Comparison of ENCODE assay signal across 8 mouse cellular contexts in genomic region chr2:120539333-120539732, GRCm38 (mm10). TPM values are rescaled to one million over a fixed set of nuclear protein-coding genes. Genes with fewer than 3 reads are reported as not detected.
A peak's percentile ranks its signal among the peaks of the same experiment; 100 is the strongest.
DNase-seq lines count a peak whose midpoint lies in the region; ATAC-seq lines count a peak whose summit lies in the region.

No protein-coding gene starts in this region.

- H3K36me3 ChIP-seq in forebrain, embryonic 12.5 days (replicated peaks) = peaks cover 23% of the 10 kb centered on the region
- peaks cover 2% of the 10 kb centered on the region; the same call in 1 of the 2 replicates for H3K36me3 ChIP-seq in forebrain, embryonic 11.5 days (ENCODE audit: control insufficient read depth, insufficient read depth, low read length)
- H3K36me3 ChIP-seq in megakaryocyte, embryonic 14.5 days (replicated peaks; ENCODE audit: low read length) = peaks cover 68% of the 10 kb centered on the region
- peaks cover 17% of the 10 kb centered on the region for H3K36me3 ChIP-seq in heart, embryonic 16.5 days (ENCODE audit: control insufficient read depth, insufficient read depth)

- no peak overlapping the region for H3K4me3 ChIP-seq in forebrain, embryonic 12.5 days (replicated peaks)
- no peak overlapping the region for H3K4me3 ChIP-seq in forebrain, embryonic 11.5 days (ENCODE audit: low read depth, low read length)
- peak overlapping the region; percentile 42 for H3K4me3 ChIP-seq in megakaryocyte, embryonic 14.5 days (replicated peaks)
- H3K4me3 ChIP-seq in heart, embryonic 16.5 days (ENCODE audit: low read length) = peak overlapping the region; percentile 58

- H3K27ac ChIP-seq in forebrain, embryonic 12.5 days = 0 out of 2 replicates have a peak overlapping the region, but pooled peaks have one; percentile 9
- H3K27ac ChIP-seq in forebrain, embryonic 11.5 days (ENCODE audit: low read depth, low read length) = no peak overlapping the region
- H3K27ac ChIP-seq in heart, embryonic 16.5 days (ENCODE audit: low read length) = peak overlapping the region; percentile 98

- no peaks in the 10 kb centered on the region for H3K27me3 ChIP-seq in forebrain, embryonic 12.5 days
- H3K27me3 ChIP-seq in forebrain, embryonic 11.5 days (ENCODE audit: control insufficient read depth, insufficient read depth, low read length) = no peaks in the 10 kb centered on the region
- no peaks in the 10 kb centered on the region for H3K27me3 ChIP-seq in megakaryocyte, embryonic 14.5 days (replicated peaks)
- H3K27me3 ChIP-seq in heart, embryonic 16.5 days (ENCODE audit: control insufficient read depth, insufficient read depth, low read length) = no peaks in the 10 kb centered on the region

- DNase-seq in forebrain, embryonic 11.5 days (ENCODE audit: low spot score) = no peak
- peak; percentile 1 for DNase-seq in retina, postnatal 1 day
- no peak for DNase-seq in ovary, postnatal 14 days (ENCODE audit: low spot score)
- DNase-seq in layer of hippocampus, postnatal 14 days (ENCODE audit: low spot score in 2 of 2) = no peak

- 63% methylated on average over 3 of the region's 3 CpGs for WGBS in forebrain, embryonic 12.5 days
- 85% methylated on average over 3 of the region's 3 CpGs for WGBS in forebrain, embryonic 11.5 days
- WGBS in heart, embryonic 16.5 days = 30% methylated on average over 3 of the region's 3 CpGs

- no peak overlapping the region for H3K4me2 ChIP-seq in forebrain, embryonic 12.5 days
- H3K4me2 ChIP-seq in forebrain, embryonic 11.5 days (ENCODE audit: low read depth, low read length, severe bottlenecking) = no peak overlapping the region
- peak overlapping the region; percentile 65 for H3K4me2 ChIP-seq in heart, embryonic 16.5 days (ENCODE audit: low read depth, low read length)

- no peak for ATAC-seq in forebrain, embryonic 12.5 days (ENCODE audit: low FRiP score)
- no peak for ATAC-seq in forebrain, embryonic 11.5 days (replicated peaks; ENCODE audit: low FRiP score)
- ATAC-seq in megakaryocyte, adult 5-6 weeks (ENCODE audit: poor library complexity, severe bottlenecking) = no peak
- ATAC-seq in heart, embryonic 16.5 days (replicated peaks; ENCODE audit: extremely low read depth, insufficient read depth, low FRiP score) = 0 out of 2 replicates have a peak, but pooled peaks have one; percentile 20

- H3K4me1 ChIP-seq in forebrain, embryonic 12.5 days = peaks cover 10% of the 10 kb centered on the region; the same call in 1 of the 2 replicates
- H3K4me1 ChIP-seq in forebrain, embryonic 11.5 days (replicated peaks; ENCODE audit: control insufficient read depth, insufficient read depth, low read length) = no peaks in the 10 kb centered on the region
- H3K4me1 ChIP-seq in megakaryocyte, embryonic 14.5 days = peaks cover 17% of the 10 kb centered on the region
- peaks cover 13% of the 10 kb centered on the region for H3K4me1 ChIP-seq in heart, embryonic 16.5 days (ENCODE audit: control insufficient read depth, insufficient read depth, low read length)

- no peaks in the 10 kb centered on the region for H3K9me3 ChIP-seq in forebrain, embryonic 12.5 days
- H3K9me3 ChIP-seq in forebrain, embryonic 11.5 days (ENCODE audit: control insufficient read depth, low read length) = no peaks in the 10 kb centered on the region
- no peaks in the 10 kb centered on the region for H3K9me3 ChIP-seq in megakaryocyte, embryonic 14.5 days
- H3K9me3 ChIP-seq in heart, embryonic 16.5 days (replicated peaks; ENCODE audit: control insufficient read depth, low read length) = no peaks in the 10 kb centered on the region

- H3K9ac ChIP-seq in forebrain, embryonic 12.5 days = no peak overlapping the region
- H3K9ac ChIP-seq in forebrain, embryonic 11.5 days (ENCODE audit: low read length) = no peak overlapping the region
- H3K9ac ChIP-seq in heart, embryonic 16.5 days (ENCODE audit: low read length) = peak overlapping the region; percentile 77

RNA-seq across cellular contexts. Expression of gene Zfp106, which starts 24.3 kb away (rescaled TPM):
- 68.2 and 68.3 TPM in 2 replicates for polyA plus RNA-seq in forebrain, embryonic 12.5 days (2016; fragmentation: Nextera tagmentation; extraction: Ambion mirVana)
- 73.9 and 75.5 TPM in 2 replicates for polyA plus RNA-seq in forebrain, embryonic 11.5 days (2014; fragmentation: Nextera tagmentation; extraction: Ambion mirVana)
- 1.5 and 7.7 TPM in 2 replicates for polyA plus RNA-seq in megakaryocyte, embryonic 14.5 days (2012; ENCODE audit: insufficient read depth, low replicate concordance)
- 73.6 and 82.4 TPM in 2 replicates for total RNA-seq in megakaryocyte, adult 5-6 weeks (2015)
- total RNA-seq in megakaryocyte, adult 5-6 weeks (2017) = 57.3 and 84.2 TPM in 2 replicates
- 35.8 and 47.4 TPM in 2 replicates for polyA plus RNA-seq in heart, embryonic 16.5 days (2015; fragmentation: Nextera tagmentation; extraction: Ambion mirVana)
- total RNA-seq in layer of hippocampus, postnatal 14 days (2021) = 100 to 1,000 TPM; 104 to 113 TPM

RNA-seq across cellular contexts. Expression of gene Snap23, which starts 28.1 kb away (rescaled TPM):
- polyA plus RNA-seq in forebrain, embryonic 12.5 days (2016; fragmentation: Nextera tagmentation; extraction: Ambion mirVana) = 32.2 and 35.8 TPM in 2 replicates
- 46.8 and 51.7 TPM in 2 replicates for polyA plus RNA-seq in forebrain, embryonic 11.5 days (2014; fragmentation: Nextera tagmentation; extraction: Ambion mirVana)
- polyA plus RNA-seq in megakaryocyte, embryonic 14.5 days (2012; ENCODE audit: insufficient read depth, low replicate concordance) = 4.7 and 18.1 TPM in 2 replicates
- total RNA-seq in megakaryocyte, adult 5-6 weeks (2015) = 91.5 and 104 TPM in 2 replicates
- 110 and 138 TPM in 2 replicates for total RNA-seq in megakaryocyte, adult 5-6 weeks (2017)
- 46.1 and 53.8 TPM in 2 replicates for polyA plus RNA-seq in heart, embryonic 16.5 days (2015; fragmentation: Nextera tagmentation; extraction: Ambion mirVana)
- total RNA-seq in layer of hippocampus, postnatal 14 days (2021) = 10 to 100 TPM; 21.4 to 21.5 TPM

Comparison
In these comparisons a context has a peak if more than half of its experiments do, and no peak if none do; other contexts are left out.
1. H3K4me3 ChIP-seq: peak in megakaryocyte, embryonic 14.5 days (single experiment) and heart, embryonic 16.5 days (single experiment); none in forebrain, embryonic 12.5 days (single experiment) and forebrain, embryonic 11.5 days (single experiment).